Mouse (Mus musculus) G1E (cell line): ENCODE measurements around the gene Thada.

Experiments used
- CTCF ChIP-seq: IDR thresholded peaks from 2 replicates; pipeline ENCODE4 v1.5.1; 2012; ENCODE audit warnings: low read depth, low read length, inconsistent platforms, mixed read lengths
- GATA1 ChIP-seq: IDR thresholded peaks from 2 replicates; pipeline ENCODE4 v1.6.1; 2012; ENCODE audit warnings: borderline replicate concordance, low read length, inconsistent platforms, mixed read lengths
- TAL1 ChIP-seq: conservative IDR thresholded peaks from 2 replicates; pipeline ENCODE4 v1.6.1; 2012; ENCODE audit warnings: low read depth, low read length, inconsistent platforms, mixed read lengths

GRCm38 (mm10) chr17:84305074-84305473, 160.9 kb downstream of the Thada start:
- TF ChIP-seq CTCF (no peak), GATA1 (no peak), TAL1 (no peak)
